Mouse (Mus musculus): ENCODE data around the gene Tesc. TPM values are rescaled to one million over a fixed set of nuclear protein-coding genes. Genes with fewer than 3 reads are reported as not detected.

The Tesc gene
- polyA plus RNA-seq, 1 experiment from 2014 or later = 14.5 TPM

- peaks cover 17 to 26% of the 10 kb centered on the region in 2 experiments for H3K4me1 ChIP-seq (ENCODE audit: control insufficient read depth in 2 of 2, insufficient read depth in 2 of 2, low read length in 2 of 2)
- H3K27me3 ChIP-seq (ENCODE audit: control insufficient read depth, insufficient read depth, low read length) = no peaks in the 10 kb centered on the region
- 88% methylated on average over 10 of the region's 10 CpGs for WGBS
- ATAC-seq (ENCODE audit: insufficient number of reproducible peaks, insufficient read depth, low FRiP score, low read depth) = no peak
- no peak overlapping the region for H3K9ac ChIP-seq (ENCODE audit: low read length)
- H3K4me3 ChIP-seq (ENCODE audit: control insufficient read depth in 1 of 2, insufficient read depth in 1 of 2, low read depth in 1 of 2, low read length in 2 of 2) = no peak overlapping the region
- no peak overlapping the region for H3K27ac ChIP-seq (replicated peaks in 1 of 2; ENCODE audit: control insufficient read depth in 1 of 2, insufficient read depth in 1 of 2, low read depth in 2 of 2, low read length in 2 of 2)
- H3K36me3 ChIP-seq (ENCODE audit: control insufficient read depth, insufficient read depth, low read length) = peaks cover 39% of the 10 kb centered on the region
- no peak overlapping the region for H3K4me2 ChIP-seq (ENCODE audit: low read length)
- no peaks in the 10 kb centered on the region for H3K9me3 ChIP-seq (ENCODE audit: control insufficient read depth, low read length)
These were observed 79.1 kb downstream of the Tesc start for GRCm38 (mm10) chr5:118106667-118107066.

DNA sequence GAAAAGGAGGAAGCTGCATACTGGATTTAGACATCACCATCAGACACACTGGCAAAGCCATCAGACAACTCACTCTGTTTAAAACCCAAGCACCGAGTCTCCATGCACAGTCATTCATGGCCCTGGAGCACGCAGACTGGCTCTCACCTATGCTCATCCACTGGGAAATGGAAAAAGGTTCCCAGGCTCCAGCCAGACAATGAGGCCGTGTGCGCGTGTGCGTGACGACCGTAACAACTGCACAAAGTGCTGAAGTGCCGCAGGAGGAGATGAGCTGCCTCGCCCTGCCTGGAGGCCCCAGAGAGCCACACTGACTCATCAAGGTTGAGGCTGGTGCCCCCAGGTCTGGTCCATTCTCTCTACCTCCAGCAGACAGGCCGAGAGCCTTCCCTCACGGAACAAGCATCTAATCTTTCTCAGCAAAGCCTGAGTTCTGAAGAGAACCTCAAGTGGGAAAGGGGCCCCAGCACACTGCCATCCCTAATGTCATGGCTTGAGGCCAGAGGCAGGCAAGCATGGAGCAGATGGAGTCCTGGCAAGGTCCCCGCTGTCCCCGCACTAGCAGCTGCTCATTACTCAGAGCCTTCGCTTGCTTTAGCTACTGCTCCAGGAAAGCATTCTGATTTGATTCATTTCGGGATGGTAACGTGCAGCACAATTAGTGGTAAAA is 80.7 kb downstream of the Tesc start:
- Histone ChIP-seq H3K4me1 (ENCODE audit: control insufficient read depth in 2 of 2, insufficient read depth in 2 of 2, low read length in 2 of 2) (peaks cover 17 to 26% of the 10 kb centered on the region in 2 experiments), H3K4me2 (ENCODE audit: low read length) (peak overlapping the region; percentile 35), H3K4me3 (ENCODE audit: control insufficient read depth in 1 of 2, insufficient read depth in 1 of 2, low read depth in 1 of 2, low read length in 2 of 2) (no peak overlapping the region), H3K9me3 (ENCODE audit: control insufficient read depth, low read length) (no peaks in the 10 kb centered on the region), H3K36me3 (ENCODE audit: control insufficient read depth, insufficient read depth, low read length) (peaks cover 51% of the 10 kb centered on the region), H3K27ac (replicated peaks in 1 of 2; ENCODE audit: control insufficient read depth in 1 of 2, insufficient read depth in 1 of 2, low read depth in 2 of 2, low read length in 2 of 2) (peak overlapping the region; percentile 15 to 25), H3K9ac (ENCODE audit: low read length) (no peak overlapping the region), H3K27me3 (ENCODE audit: control insufficient read depth, insufficient read depth, low read length) (no peaks in the 10 kb centered on the region)
- ATAC-seq (ENCODE audit: insufficient number of reproducible peaks, insufficient read depth, low FRiP score, low read depth) = no peak
- WGBS = 48% methylated on average over 17 of the region's 17 CpGs

- Histone ChIP-seq H3K4me1 (ENCODE audit: control insufficient read depth in 2 of 2, insufficient read depth in 2 of 2, low read length in 2 of 2) (peaks cover 17 to 26% of the 10 kb centered on the region in 2 experiments), H3K27ac (replicated peaks in 1 of 2; ENCODE audit: control insufficient read depth in 1 of 2, insufficient read depth in 1 of 2, low read depth in 2 of 2, low read length in 2 of 2) (peak overlapping the region; percentile 15 to 25; a peak in 2 of 4 replicates), H3K4me3 (ENCODE audit: control insufficient read depth in 1 of 2, insufficient read depth in 1 of 2, low read depth in 1 of 2, low read length in 2 of 2) (no peak overlapping the region), H3K9ac (ENCODE audit: low read length) (no peak overlapping the region), H3K4me2 (ENCODE audit: low read length) (no peak overlapping the region), H3K36me3 (ENCODE audit: control insufficient read depth, insufficient read depth, low read length) (peaks cover 51% of the 10 kb centered on the region), H3K27me3 (ENCODE audit: control insufficient read depth, insufficient read depth, low read length) (no peaks in the 10 kb centered on the region), H3K9me3 (ENCODE audit: control insufficient read depth, low read length) (no peaks in the 10 kb centered on the region)
- 82% methylated on average over 7 of the region's 7 CpGs for WGBS
- ATAC-seq (ENCODE audit: insufficient number of reproducible peaks, insufficient read depth, low FRiP score, low read depth) = no peak
These were observed 81.4 kb downstream of the Tesc start for GRCm38 (mm10) chr5:118108794-118109440.

Other genes starting within 250 kb of the Tesc start
- gene Nos1, start 246.7 kb upstream of the Tesc start, polyA plus RNA-seq (2014; fragmentation: Nextera tagmentation; extraction: Ambion mirVana) = 0.04 and 0.09 TPM in 2 replicates
- gene Fbxo21, start 51.0 kb upstream of the Tesc start, polyA plus RNA-seq (2014; fragmentation: Nextera tagmentation; extraction: Ambion mirVana) = 53.8 and 54.0 TPM in 2 replicates
- 20.5 and 23.7 TPM in 2 replicates for gene Fbxw8, start 127.7 kb downstream of the Tesc start, polyA plus RNA-seq (2014; fragmentation: Nextera tagmentation; extraction: Ambion mirVana)
- gene Hrk, start 136.9 kb downstream of the Tesc start, polyA plus RNA-seq (2014; fragmentation: Nextera tagmentation; extraction: Ambion mirVana) = 0.04 and 0.09 TPM in 2 replicates
- 1.1 and 1.2 TPM in 2 replicates for gene Rnft2, start 217.4 kb downstream of the Tesc start, polyA plus RNA-seq (2014; fragmentation: Nextera tagmentation; extraction: Ambion mirVana)
- 5.7 and 6.0 TPM in 2 replicates for gene 2410131K14Rik, start 217.5 kb downstream of the Tesc start, polyA plus RNA-seq (2014; fragmentation: Nextera tagmentation; extraction: Ambion mirVana)